Mouse (Mus musculus) limb, embryonic 14.5 days (tissue): ENCODE measurements around the gene Tmcc1. TPM values are rescaled to one million over a fixed set of nuclear protein-coding genes. Genes with fewer than 3 reads are reported as not detected.

ENCODE experiments used
- ATAC-seq: fragments of 200-750 bp; cut with Nextera tagmentation; 2 replicates; pipeline ENCODE4 v1.8.0; 2017; ENCODE audit warnings: low read depth, moderate number of reproducible peaks, moderate TSS enrichment; ENCODE audit not compliant: low FRiP score
- DNase-seq: peaks from one replicate; pipeline ENCODE4 v3.0.0-alpha.2; 2015; ENCODE audit warnings: low spot score
- H3K27ac ChIP-seq: fragments of 300-500 bp; sonication (generic); replicated peaks from 2 replicates; pipeline ENCODE4 v1.5.1; 2014; ENCODE audit warnings: low read depth, mild to moderate bottlenecking, low read length, moderate library complexity, mixed read lengths
- H3K27me3 ChIP-seq: fragments of 300-500 bp; sonication (generic); 2 replicates; pipeline ENCODE4 v1.6.1; 2014; ENCODE audit warnings: low read length, mixed read lengths; ENCODE audit not compliant: control insufficient read depth, insufficient read depth
- H3K36me3 ChIP-seq: fragments of 300-500 bp; sonication (generic); 2 replicates; pipeline ENCODE4 v1.6.1; 2014; ENCODE audit warnings: mild to moderate bottlenecking, low read length, moderate library complexity, mixed read lengths; ENCODE audit not compliant: control insufficient read depth, insufficient read depth
- H3K4me1 ChIP-seq: fragments of 300-500 bp; sonication (generic); 2 replicates; pipeline ENCODE4 v1.6.1; 2014; ENCODE audit warnings: antibody characterized with exemption, low read length, mixed read lengths; ENCODE audit not compliant: control insufficient read depth, insufficient read depth
- H3K4me2 ChIP-seq: fragments of 300-500 bp; sonication (generic); replicated peaks from 2 replicates; pipeline ENCODE4 v1.6.1; 2014; ENCODE audit warnings: low read depth, mild to moderate bottlenecking, low read length, moderate library complexity; ENCODE audit not compliant: severe bottlenecking
- H3K4me3 ChIP-seq: fragments of 300-500 bp; sonication (generic); replicated peaks from 2 replicates; pipeline ENCODE4 v1.5.1; 2014; ENCODE audit warnings: low read length
- H3K9ac ChIP-seq: fragments of 300-500 bp; sonication (generic); 2 replicates; pipeline ENCODE4 v1.6.1; 2014; ENCODE audit warnings: mild to moderate bottlenecking, low read depth, low read length, moderate library complexity; ENCODE audit not compliant: severe bottlenecking
- H3K9me3 ChIP-seq: fragments of 300-500 bp; sonication (generic); 2 replicates; pipeline ENCODE4 v1.6.1; 2016; ENCODE audit warnings: low read length; ENCODE audit not compliant: control insufficient read depth
- POLR2A ChIP-seq: fragments of 200-500 bp; IDR thresholded peaks from 2 replicates; pipeline ENCODE4 v1.8.0; 2012; ENCODE audit warnings: inconsistent platforms, mild to moderate bottlenecking, moderate library complexity, borderline replicate concordance; ENCODE audit not compliant: insufficient read depth, insufficient read length; ENCODE audit errors: extremely low read depth
- WGBS: fragments of 180-500 bp; shearing (Covaris S2); extraction: QIAGEN DNeasy Blood & Tissue Kit; methylation state at CpG from one replicate; pipeline ENCODE4 v1.1.7; 2014; 5-methylcytosine and 5-hydroxymethylcytosine counted together
- polyA plus RNA-seq, 2 experiments: library from polyadenylated mRNA; depleted of rRNA in 1 of 2; stranded (reverse) in 1 of 2; unstranded in 1 of 2; fragments of >200 nt; fragmentation: Nextera tagmentation in 1 of 2; extraction: Ambion mirVana in 1 of 2; gene quantifications; 2 replicates each; pipeline versions ENCODE4 v1.2.1 to v1.2.3; 2012 to 2014

Gene Tmcc1
- polyA plus RNA-seq, 2 experiments, result 11.1 to 23.4 TPM

DNA sequence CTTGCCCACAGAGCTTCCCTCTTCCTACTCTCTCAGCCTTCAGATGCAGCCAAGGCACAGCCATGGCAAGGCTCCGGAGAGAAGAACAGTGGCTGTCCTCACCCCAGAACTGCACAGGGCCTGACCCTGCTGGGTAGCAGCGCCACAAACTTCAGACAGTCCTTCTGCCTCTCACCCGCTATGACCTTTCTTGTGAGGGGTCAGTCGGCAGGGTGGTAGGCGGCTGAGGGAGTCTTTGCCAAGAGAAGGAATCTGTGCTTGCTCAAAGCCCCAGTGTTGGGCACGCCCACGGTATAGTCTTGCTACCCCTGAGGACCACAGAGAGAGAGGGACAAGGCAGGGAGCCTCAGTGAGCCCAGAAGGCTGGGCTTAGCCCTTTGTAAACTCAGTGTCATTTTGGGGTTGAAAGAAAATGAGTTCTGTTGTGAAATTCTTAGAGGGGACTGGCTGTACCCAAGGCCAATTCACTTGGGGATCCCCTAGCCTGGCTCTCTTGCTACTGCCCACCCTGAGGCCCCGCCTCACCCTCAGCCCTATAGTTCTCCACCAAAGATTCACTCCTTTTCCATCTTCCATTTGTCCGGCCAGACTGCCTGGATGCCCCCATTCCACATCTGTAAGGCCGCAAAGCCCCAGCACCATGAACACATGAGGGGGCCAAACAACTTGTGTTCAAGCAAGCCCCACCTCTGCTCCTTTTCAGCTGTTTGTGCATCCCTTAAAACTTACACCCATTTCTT, 201.2 kb downstream of the Tmcc1 start:
- WGBS, result 41% methylated on average over 10 of the region's 10 CpGs
- H3K4me2 ChIP-seq, result peak overlapping the region; percentile 14
- ATAC-seq, result no peak
- no peaks in the 10 kb centered on the region for H3K36me3 ChIP-seq
- no peaks in the 10 kb centered on the region for H3K9me3 ChIP-seq
- no peak overlapping the region for H3K27ac ChIP-seq
- DNase-seq, result no peak
- H3K4me3 ChIP-seq, result peak overlapping the region; percentile 60
- peaks cover 30% of the 10 kb centered on the region for H3K27me3 ChIP-seq
- H3K4me1 ChIP-seq, result peaks cover 22% of the 10 kb centered on the region
- TF ChIP-seq POLR2A, result no peak
- H3K9ac ChIP-seq, result peak overlapping the region; percentile 8

DNA sequence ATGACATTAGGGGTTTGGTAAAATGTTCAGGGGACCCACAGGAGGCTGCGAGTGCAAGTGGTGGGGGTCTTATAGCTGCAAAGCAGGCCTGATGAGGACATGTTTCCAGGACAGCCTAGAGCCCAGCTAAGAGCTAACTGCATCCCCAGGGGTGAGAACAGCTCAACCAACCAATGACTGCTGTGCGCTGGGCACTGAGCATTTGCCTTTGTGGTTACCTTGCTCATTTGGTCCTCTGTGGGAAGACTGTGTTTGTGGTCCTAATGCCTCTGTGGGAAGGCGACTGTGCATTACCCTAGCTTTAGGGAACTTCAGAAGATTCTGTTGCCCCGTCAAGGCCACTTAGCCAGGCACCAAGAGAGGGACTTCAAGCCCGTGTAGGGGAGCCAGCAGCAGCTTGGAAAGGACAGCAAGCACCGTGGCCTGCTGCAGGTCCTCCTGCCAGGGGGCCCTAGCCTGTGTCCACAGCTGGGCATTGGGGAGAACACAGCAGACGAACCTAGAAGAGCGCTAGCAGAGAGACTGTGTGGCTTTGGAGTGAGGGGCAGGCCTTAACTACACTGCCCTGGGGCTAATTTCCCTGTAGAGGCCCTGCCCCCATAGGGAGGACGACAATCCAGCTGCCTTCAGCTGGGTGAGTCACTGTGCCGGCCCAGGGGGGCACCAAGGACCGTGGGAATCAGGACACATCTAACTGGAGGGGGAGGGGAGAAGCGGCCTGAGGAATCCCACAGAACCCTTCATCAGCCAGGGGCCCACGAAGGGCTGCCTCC, 202.0 kb downstream of the Tmcc1 start:
- no peak for DNase-seq
- peaks cover 29% of the 10 kb centered on the region for H3K4me1 ChIP-seq
- H3K27ac ChIP-seq, result no peak overlapping the region
- H3K4me2 ChIP-seq, result peak overlapping the region; percentile 16; the same call in 1 of the 2 replicates
- ATAC-seq, result no peak
- 37% methylated on average over 11 of the region's 13 CpGs for WGBS
- H3K27me3 ChIP-seq, result peaks cover 30% of the 10 kb centered on the region
- peak overlapping the region; percentile 60 for H3K4me3 ChIP-seq
- no peaks in the 10 kb centered on the region for H3K36me3 ChIP-seq
- no peaks in the 10 kb centered on the region for H3K9me3 ChIP-seq
- H3K9ac ChIP-seq, result peak overlapping the region; percentile 8
- TF ChIP-seq POLR2A, result no peak

DNA sequence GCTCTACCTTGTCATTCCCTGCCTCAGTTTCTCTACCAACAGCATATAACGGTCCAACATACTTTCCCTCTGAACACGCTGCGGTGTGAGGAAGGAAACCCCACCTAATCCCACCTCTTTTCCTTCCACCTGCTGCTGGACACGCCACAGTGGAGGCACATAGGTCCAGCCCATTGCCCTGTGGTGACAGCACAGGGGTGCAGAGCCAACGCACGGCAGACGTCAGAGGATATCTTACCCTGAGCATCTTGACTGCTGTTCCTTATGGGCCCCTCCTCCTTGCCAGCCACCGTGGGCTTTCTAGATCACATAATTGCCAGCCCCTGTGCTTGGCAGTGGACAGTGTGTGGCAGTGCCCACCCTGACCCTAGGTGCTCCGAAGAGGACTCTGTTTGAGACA, 202.8 kb downstream of the Tmcc1 start:
- DNase-seq, result no peak
- H3K27ac ChIP-seq, result no peak overlapping the region
- TF ChIP-seq POLR2A, result no peak

DNA sequence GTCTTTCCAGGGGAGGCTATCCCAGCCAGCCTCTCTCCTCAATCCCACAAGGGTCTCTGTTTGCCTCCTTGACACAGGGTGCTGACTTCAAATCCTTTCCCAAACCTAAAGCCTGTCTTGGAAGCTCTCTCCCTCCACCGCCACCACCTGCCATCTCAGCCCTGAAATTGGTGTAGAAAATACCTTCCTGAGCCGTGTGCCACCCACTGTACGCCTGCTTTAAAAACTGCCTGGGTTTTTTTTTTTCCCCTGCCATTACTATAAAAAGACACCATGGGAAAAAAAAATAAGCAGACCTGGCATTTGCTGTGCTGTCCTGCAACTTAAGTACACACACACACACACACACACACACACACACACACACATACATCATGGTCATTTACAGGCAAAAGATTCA, 203.2 kb downstream of the Tmcc1 start:
- H3K27ac ChIP-seq, result no peak overlapping the region
- H3K36me3 ChIP-seq, result no peaks in the 10 kb centered on the region
- peaks cover 30% of the 10 kb centered on the region for H3K27me3 ChIP-seq
- ATAC-seq (no peak), DNase-seq (no peak)
- no peak for TF ChIP-seq POLR2A
- H3K9me3 ChIP-seq, result no peaks in the 10 kb centered on the region
- H3K4me2 ChIP-seq, result peak overlapping the region; percentile 16
- H3K4me3 ChIP-seq, result 0 out of 2 replicates have a peak overlapping the region, but pooled peaks have one; percentile 14
- 73% methylated on average over 3 of the region's 3 CpGs for WGBS
- peaks cover 35% of the 10 kb centered on the region for H3K4me1 ChIP-seq
- no peak overlapping the region for H3K9ac ChIP-seq

More for the DNA sequence above, 202.8 kb downstream of the Tmcc1 start:
- Histone ChIP-seq H3K9ac (no peak overlapping the region), H3K4me2 (peak overlapping the region; percentile 16; the same call in 1 of the 2 replicates), H3K4me1 (peaks cover 32% of the 10 kb centered on the region), H3K4me3 (peak overlapping the region; percentile 60), H3K27me3 (peaks cover 30% of the 10 kb centered on the region), H3K36me3 (no peaks in the 10 kb centered on the region), H3K9me3 (no peaks in the 10 kb centered on the region)
- WGBS, result 80% methylated on average over 9 of the region's 9 CpGs
- ATAC-seq, result no peak

GRCm38 (mm10) chr6:115989607-115990006, 203.7 kb downstream of the Tmcc1 start:
- Histone ChIP-seq H3K4me1 (peaks cover 38% of the 10 kb centered on the region), H3K9ac (no peak overlapping the region), H3K4me3 (0 out of 2 replicates have a peak overlapping the region, but pooled peaks have one; percentile 14), H3K4me2 (peak overlapping the region; percentile 16; the same call in 1 of the 2 replicates), H3K27me3 (peaks cover 30% of the 10 kb centered on the region), H3K27ac (no peak overlapping the region), H3K36me3 (no peaks in the 10 kb centered on the region), H3K9me3 (no peaks in the 10 kb centered on the region)
- no peak for TF ChIP-seq POLR2A
- DNase-seq (no peak), ATAC-seq (no peak)
- 81% methylated on average over 4 of the region's 4 CpGs for WGBS
